Mouse (Mus musculus) lung, postnatal 0 days (tissue): ENCODE measurements at regions not wholly inside any gene's neighbourhood (a gene's known extent, or its start where the extent isn't known, plus 50 kb on each side); places are given as distances from the start of the nearest gene placed in this dataset.
"Not testable (repeated sequence)": the region's sequence is repeated elsewhere in the genome, so short reads cannot be mapped to it uniquely, and the experiment has no call there.

Source experiments
- ATAC-seq: fragments of 200-750 bp; cut with Nextera tagmentation; 2 replicates; pipeline ENCODE4 v1.8.0; 2017; ENCODE audit warnings: moderate library complexity
- DNase-seq: peaks from one replicate; pipeline ENCODE4 v3.0.0-alpha.2; 2016; ENCODE audit warnings: low spot score
- H3K27ac ChIP-seq: fragments of 300-500 bp; sonication (generic); 2 replicates; pipeline ENCODE4 v1.5.1; 2014; ENCODE audit warnings: antibody characterized with exemption, mild to moderate bottlenecking, low read length, mixed read lengths
- H3K27me3 ChIP-seq: fragments of 300-500 bp; sonication (generic); replicated peaks from 2 replicates; pipeline ENCODE4 v1.6.1; 2014; ENCODE audit warnings: low read length, mixed read lengths; ENCODE audit not compliant: insufficient read depth
- H3K36me3 ChIP-seq: fragments of 300-500 bp; sonication (generic); 2 replicates; pipeline ENCODE4 v1.6.1; 2014; ENCODE audit warnings: low read length, mixed read lengths; ENCODE audit not compliant: insufficient read depth
- H3K4me1 ChIP-seq: fragments of 300-500 bp; sonication (generic); 2 replicates; pipeline ENCODE4 v1.6.1; 2014; ENCODE audit warnings: antibody characterized with exemption, low read depth, low read length, mixed read lengths; ENCODE audit not compliant: insufficient read depth
- H3K4me2 ChIP-seq: fragments of 300-500 bp; sonication (generic); replicated peaks from 2 replicates; pipeline ENCODE4 v1.6.1; 2014; ENCODE audit warnings: low read depth, mild to moderate bottlenecking, low read length, moderate library complexity, mixed read lengths
- H3K4me3 ChIP-seq: fragments of 300-500 bp; sonication (generic); 2 replicates; pipeline ENCODE4 v1.5.1; 2014; ENCODE audit warnings: low read depth, low read length
- H3K9ac ChIP-seq: fragments of 300-500 bp; sonication (generic); replicated peaks from 2 replicates; pipeline ENCODE4 v1.6.1; 2014; ENCODE audit warnings: low read depth, mild to moderate bottlenecking
- H3K9me3 ChIP-seq: fragments of 300-500 bp; sonication (generic); 2 replicates; pipeline ENCODE4 v1.6.1; 2016; ENCODE audit warnings: low read length, mixed read lengths
- CTCF ChIP-seq: IDR thresholded peaks from 2 replicates; pipeline ENCODE4 v1.5.1; 2016; ENCODE audit warnings: antibody characterized with exemption, mild to moderate bottlenecking
- EP300 ChIP-seq: IDR thresholded peaks from 2 replicates; pipeline ENCODE4 v1.6.1; 2016; ENCODE audit warnings: antibody characterized with exemption, mild to moderate bottlenecking, control low read depth
- WGBS: fragments of 180-500 bp; shearing (Covaris S2); extraction: QIAGEN DNeasy Blood & Tissue Kit; methylation state at CpG from one replicate; pipeline ENCODE4 v1.1.7; 2014; 5-methylcytosine and 5-hydroxymethylcytosine counted together

DNA sequence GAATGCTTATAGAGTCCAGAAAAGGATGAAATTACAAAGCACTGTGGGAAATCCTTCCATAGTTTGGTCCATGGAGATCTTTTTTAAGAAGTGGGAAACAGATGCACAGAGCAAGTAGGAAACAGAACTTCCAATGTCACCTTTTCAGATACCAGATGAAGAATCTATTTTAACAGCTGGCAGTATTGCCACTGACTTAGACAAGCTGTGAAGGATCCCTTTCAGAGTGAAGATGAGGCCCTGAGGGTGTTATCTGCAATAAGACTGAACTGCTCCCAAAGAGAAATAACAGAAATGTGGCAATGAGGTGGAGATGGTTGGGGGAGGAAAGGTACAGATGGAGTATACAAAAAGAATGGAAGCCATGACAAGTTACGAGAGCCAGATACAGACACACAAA lies 97.2 kb upstream of the Immp2l start:
- Histone ChIP-seq H3K27ac (no peak overlapping the region), H3K4me3 (no peak overlapping the region), H3K4me2 (no peak overlapping the region), H3K36me3 (no peaks in the 10 kb centered on the region), H3K27me3 (no peaks in the 10 kb centered on the region), H3K9me3 (no peaks in the 10 kb centered on the region), H3K9ac (no peak overlapping the region), H3K4me1 (no peaks in the 10 kb centered on the region)
- 100% methylated on average over 1 of the region's 1 CpGs for WGBS
- ATAC-seq (no peak), DNase-seq (no peak)
- TF ChIP-seq CTCF (no peak), EP300 (no peak)

DNA sequence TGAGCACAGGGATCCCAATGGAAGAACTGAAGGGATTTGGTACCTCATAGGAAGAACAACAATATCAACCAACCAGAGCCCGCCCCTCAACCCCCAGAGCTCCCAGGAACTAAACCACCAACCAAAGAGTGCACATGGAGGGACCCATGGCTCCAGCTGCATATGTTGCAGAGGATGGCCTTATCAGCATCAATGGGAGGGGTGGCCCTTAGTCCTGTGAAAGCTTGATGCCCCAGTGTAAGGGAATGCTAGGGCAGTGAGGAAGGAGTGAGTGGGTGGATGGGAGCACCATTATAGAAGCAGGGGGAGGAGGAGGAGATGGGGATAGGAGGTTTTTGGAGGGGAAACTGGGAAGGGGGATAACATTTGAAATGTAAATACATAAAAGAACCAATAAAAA lies 94.5 kb upstream of the Immp2l start:
- H3K4me2 ChIP-seq, H3K27me3 ChIP-seq, H3K36me3 ChIP-seq, DNase-seq, H3K4me3 ChIP-seq, H3K9me3 ChIP-seq, H3K4me1 ChIP-seq, ATAC-seq, H3K9ac ChIP-seq, H3K27ac ChIP-seq: not testable (repeated sequence)
- 72% methylated on average over 1 of the region's 1 CpGs for WGBS

DNA sequence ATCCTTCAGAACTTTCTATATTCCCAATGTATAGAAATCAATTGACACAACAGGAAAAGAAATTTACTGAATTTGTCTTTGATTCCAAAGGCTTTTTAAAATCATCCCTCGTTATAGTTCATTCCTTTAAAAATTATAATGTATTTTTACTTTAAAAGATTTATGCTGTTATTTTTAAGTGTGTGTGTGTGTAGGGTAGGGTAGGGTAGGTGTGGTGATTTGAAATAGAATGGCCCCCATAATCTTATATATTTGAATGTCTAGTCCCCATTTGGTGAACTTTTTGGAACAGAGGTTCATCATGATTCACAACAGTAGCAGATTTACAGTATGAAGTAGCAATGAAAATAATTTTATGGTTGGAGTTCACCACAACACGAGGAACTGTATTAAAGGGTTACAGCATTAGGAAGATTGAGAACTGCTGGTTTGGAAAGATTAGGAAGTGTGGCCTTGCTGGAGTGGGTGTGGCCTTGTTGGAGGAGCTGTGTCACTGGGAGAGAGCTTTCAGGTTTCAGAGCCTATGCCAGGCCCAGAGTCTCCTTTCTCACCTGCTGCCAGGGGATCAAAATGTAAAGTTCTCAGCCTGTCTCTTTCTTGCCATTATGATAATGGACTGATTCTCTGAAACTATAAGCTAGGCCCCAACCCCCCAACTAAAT lies 88.7 kb upstream of the Immp2l start:
- no peak overlapping the region for H3K27ac ChIP-seq
- no peaks in the 10 kb centered on the region for H3K36me3 ChIP-seq
- TF ChIP-seq EP300 (no peak), CTCF (no peak)
- H3K9me3 ChIP-seq = no peaks in the 10 kb centered on the region
- no peak for ATAC-seq
- 80% methylated on average over 2 of the region's 2 CpGs for WGBS
- H3K4me3 ChIP-seq = no peak overlapping the region
- no peak overlapping the region for H3K4me2 ChIP-seq
- no peak overlapping the region for H3K9ac ChIP-seq
- H3K27me3 ChIP-seq = no peaks in the 10 kb centered on the region
- no peaks in the 10 kb centered on the region for H3K4me1 ChIP-seq
- no peak for DNase-seq

DNA sequence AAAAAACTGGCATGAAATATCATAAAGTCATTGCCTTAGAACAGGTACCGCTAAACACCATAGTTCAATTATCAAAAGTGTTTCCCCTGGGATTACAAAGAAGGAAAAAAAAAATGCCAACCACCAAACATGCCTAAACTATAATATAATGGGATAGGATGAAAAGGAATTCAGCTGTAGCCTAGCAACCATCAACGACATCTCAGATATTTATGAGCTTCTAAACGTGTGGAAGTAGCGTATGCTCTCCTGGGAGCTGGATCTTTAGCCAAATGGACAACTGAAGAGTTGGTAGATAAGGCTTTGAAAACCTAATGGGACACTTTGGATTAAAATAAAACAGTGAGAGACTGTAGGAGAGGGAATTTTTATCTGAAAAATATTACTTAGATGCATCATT lies 86.9 kb upstream of the Immp2l start:
- Histone ChIP-seq H3K36me3 (no peaks in the 10 kb centered on the region), H3K9ac (no peak overlapping the region), H3K4me2 (no peak overlapping the region), H3K4me1 (no peaks in the 10 kb centered on the region), H3K4me3 (no peak overlapping the region), H3K27me3 (no peaks in the 10 kb centered on the region), H3K9me3 (no peaks in the 10 kb centered on the region), H3K27ac (no peak overlapping the region)
- DNase-seq = no peak
- no peak for ATAC-seq
- TF ChIP-seq EP300 (no peak), CTCF (no peak)
- WGBS = 50% methylated on average over 4 of the region's 4 CpGs

DNA sequence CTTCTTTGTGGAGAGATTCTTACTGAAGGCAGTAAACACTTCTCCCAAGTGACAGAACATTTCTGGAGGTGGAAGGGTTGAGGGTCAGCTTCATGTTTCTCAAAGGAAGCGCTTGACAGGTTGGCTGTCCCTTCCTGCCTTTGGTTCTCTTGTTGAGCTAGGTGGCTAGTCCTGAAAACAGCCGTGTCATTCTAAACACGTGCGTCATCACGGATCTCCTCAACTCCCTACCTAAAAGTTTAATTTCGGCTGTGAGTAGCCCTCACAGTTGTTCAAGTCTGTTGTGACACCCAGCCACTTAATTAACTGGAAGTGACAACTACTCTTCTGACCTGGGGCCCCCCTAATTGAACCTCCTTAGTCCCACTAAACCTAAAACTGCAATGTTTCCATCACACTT lies 77.0 kb upstream of the Immp2l start:
- DNase-seq (no peak), ATAC-seq (no peak)
- WGBS = 64% methylated on average over 6 of the region's 6 CpGs
- no peak overlapping the region for H3K4me2 ChIP-seq
- no peak overlapping the region for H3K27ac ChIP-seq
- H3K4me3 ChIP-seq = no peak overlapping the region
- no peak for TF ChIP-seq EP300
- no peak for TF ChIP-seq CTCF
- H3K27me3 ChIP-seq = no peaks in the 10 kb centered on the region
- H3K4me1 ChIP-seq = no peaks in the 10 kb centered on the region
- H3K9ac ChIP-seq = no peak overlapping the region
- H3K9me3 ChIP-seq = no peaks in the 10 kb centered on the region
- H3K36me3 ChIP-seq = no peaks in the 10 kb centered on the region

DNA sequence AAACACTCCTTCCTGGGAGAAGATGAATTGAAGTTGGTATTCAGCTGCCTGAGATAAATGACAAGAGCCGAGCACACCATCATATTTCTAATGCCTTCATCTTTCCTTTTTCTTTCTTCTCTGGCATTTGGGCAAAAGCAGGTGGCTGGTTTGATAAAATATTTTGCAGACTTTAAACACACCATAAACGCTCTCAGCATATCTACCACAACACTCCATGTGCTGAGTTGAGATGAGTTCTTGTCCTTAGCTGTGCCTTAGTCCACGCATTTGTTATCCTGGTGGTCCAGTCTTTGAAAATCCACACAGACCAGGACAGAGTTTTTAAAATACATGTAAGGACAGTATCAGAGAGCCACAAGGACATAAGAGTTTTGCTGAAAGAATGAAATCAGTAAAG lies 74.3 kb upstream of the Immp2l start:
- Histone ChIP-seq H3K4me2 (no peak overlapping the region), H3K4me1 (no peaks in the 10 kb centered on the region), H3K4me3 (no peak overlapping the region)

DNA sequence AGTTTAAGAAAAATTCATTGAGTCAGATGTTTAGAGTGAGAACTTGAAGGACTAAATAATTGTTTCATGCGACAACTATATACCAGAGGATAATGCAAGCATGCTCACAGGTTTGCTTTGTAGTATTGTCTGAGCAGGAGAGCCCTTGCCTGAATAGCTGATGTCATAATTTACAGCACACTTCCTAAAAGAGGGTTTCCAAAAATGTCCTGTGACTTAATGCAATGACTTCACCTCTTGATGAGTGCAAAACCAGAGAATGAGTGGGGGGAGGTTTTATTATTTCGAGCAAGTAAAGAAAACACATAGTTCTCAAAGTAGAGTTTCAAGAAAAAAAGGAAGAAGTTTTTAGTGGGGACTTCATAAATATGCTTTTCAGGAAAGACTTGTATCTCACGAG lies 65.4 kb upstream of the Immp2l start:
- DNase-seq (no peak), ATAC-seq (no peak)
- no peaks in the 10 kb centered on the region for H3K4me1 ChIP-seq
- H3K27ac ChIP-seq = no peak overlapping the region
- no peaks in the 10 kb centered on the region for H3K27me3 ChIP-seq
- TF ChIP-seq CTCF (no peak), EP300 (no peak)
- H3K4me3 ChIP-seq = no peak overlapping the region
- H3K9me3 ChIP-seq = no peaks in the 10 kb centered on the region
- no peaks in the 10 kb centered on the region for H3K36me3 ChIP-seq
- WGBS = 46% methylated on average over 3 of the region's 3 CpGs
- no peak overlapping the region for H3K4me2 ChIP-seq
- no peak overlapping the region for H3K9ac ChIP-seq

More for the DNA sequence above, 74.3 kb upstream of the Immp2l start:
- WGBS = 69% methylated on average over 3 of the region's 3 CpGs
- Histone ChIP-seq H3K27me3 (no peaks in the 10 kb centered on the region), H3K9ac (no peak overlapping the region), H3K36me3 (no peaks in the 10 kb centered on the region), H3K9me3 (no peaks in the 10 kb centered on the region), H3K27ac (no peak overlapping the region)
- no peak for ATAC-seq
- TF ChIP-seq EP300 (no peak), CTCF (no peak)
- no peak for DNase-seq
